Mouse (Mus musculus) midbrain, embryonic 10.5 days (tissue): ENCODE results near the gene Myo7a. TPM values are rescaled to one million over a fixed set of nuclear protein-coding genes. Genes with fewer than 3 reads are reported as not detected.
A peak's percentile ranks its signal among the peaks of the same experiment; 100 is the strongest.

Source experiments
- DNase-seq: peaks from one replicate; pipeline ENCODE4 v3.0.0-alpha.2; 2017; ENCODE audit warnings: low spot score
- H3K27ac ChIP-seq: fragments of 300-500 bp; sonication (generic); replicated peaks from 2 replicates; pipeline ENCODE4 v1.5.1; 2016; ENCODE audit warnings: mild to moderate bottlenecking
- H3K27me3 ChIP-seq: fragments of 300-500 bp; sonication (generic); 2 replicates; pipeline ENCODE4 v1.6.1; 2016; ENCODE audit warnings: low read depth, mild to moderate bottlenecking; ENCODE audit not compliant: poor library complexity, severe bottlenecking
- H3K36me3 ChIP-seq: fragments of 300-500 bp; sonication (generic); 2 replicates; pipeline ENCODE4 v1.6.1; 2016; ENCODE audit warnings: mild to moderate bottlenecking, moderate library complexity
- H3K4me1 ChIP-seq: fragments of 300-500 bp; sonication (generic); 2 replicates; pipeline ENCODE4 v1.6.1; 2016
- H3K4me3 ChIP-seq: fragments of 300-500 bp; sonication (generic); 2 replicates; pipeline ENCODE4 v1.5.1; 2016; ENCODE audit warnings: mild to moderate bottlenecking, moderate library complexity
- H3K9me3 ChIP-seq: fragments of 300-500 bp; sonication (generic); replicated peaks from 2 replicates; pipeline ENCODE4 v1.6.1; 2016; ENCODE audit warnings: mild to moderate bottlenecking
- WGBS: fragments of 180-500 bp; shearing (Covaris S2); methylation state at CpG from one replicate; pipeline ENCODE4 v1.1.7; 2016; 5-methylcytosine and 5-hydroxymethylcytosine counted together
- polyA plus RNA-seq: library from polyadenylated mRNA; unstranded; fragments of >200 nt; fragmentation: Nextera tagmentation; extraction: Ambion mirVana; gene quantifications from 2 replicates; pipeline ENCODE4 v1.2.1, GENCODE M21; 2016

The Myo7a gene
- polyA plus RNA-seq, 1 experiment from 2014 or later: 17.7 TPM

GRCm38 (mm10) chr7:98139216-98139615 lies 19.9 kb upstream of the Myo7a start:
- 18% methylated on average over 9 of the region's 9 CpGs for WGBS
- no peak for DNase-seq

GRCm38 (mm10) chr7:98137995-98138394 lies 18.7 kb upstream of the Myo7a start:
- Histone ChIP-seq H3K4me1 (peaks cover 42% of the 10 kb centered on the region), H3K9me3 (no peaks in the 10 kb centered on the region), H3K36me3 (no peaks in the 10 kb centered on the region), H3K27ac (no peak overlapping the region), H3K27me3 (no peaks in the 10 kb centered on the region), H3K4me3 (no peak overlapping the region)
- DNase-seq: no peak
- 96% methylated on average over 2 of the region's 2 CpGs for WGBS

More at GRCm38 (mm10) chr7:98139216-98139615, 19.9 kb upstream of the Myo7a start:
- Histone ChIP-seq H3K4me3 (no peak overlapping the region), H3K27me3 (no peaks in the 10 kb centered on the region), H3K9me3 (no peaks in the 10 kb centered on the region), H3K27ac (no peak overlapping the region), H3K4me1 (peaks cover 43% of the 10 kb centered on the region), H3K36me3 (no peaks in the 10 kb centered on the region)

DNA sequence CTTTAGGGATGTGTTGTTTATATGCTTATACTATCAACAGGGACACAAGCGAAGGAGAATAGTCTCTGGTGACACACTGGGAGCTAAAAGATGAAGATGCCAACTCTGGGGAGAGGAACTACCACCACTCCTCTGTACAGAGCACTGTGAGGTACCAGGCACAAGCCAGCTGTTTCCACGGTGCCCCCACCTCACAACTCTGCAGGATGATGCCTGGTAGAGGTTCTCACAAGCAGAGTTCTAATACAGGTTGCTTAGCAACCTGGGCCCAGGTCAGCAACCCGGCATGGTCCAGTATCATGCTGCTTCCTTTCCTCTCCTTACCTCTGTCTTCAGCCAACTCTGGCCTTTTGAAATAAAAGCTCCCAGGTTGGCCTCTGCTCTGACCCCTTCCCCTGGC lies 18.3 kb upstream of the Myo7a start:
- no peaks in the 10 kb centered on the region for H3K36me3 ChIP-seq
- no peak overlapping the region for H3K27ac ChIP-seq
- no peaks in the 10 kb centered on the region for H3K9me3 ChIP-seq
- H3K27me3 ChIP-seq: no peaks in the 10 kb centered on the region
- 48% methylated on average over 3 of the region's 3 CpGs for WGBS
- DNase-seq: no peak
- H3K4me3 ChIP-seq: no peak overlapping the region
- peaks cover 38% of the 10 kb centered on the region for H3K4me1 ChIP-seq

DNA sequence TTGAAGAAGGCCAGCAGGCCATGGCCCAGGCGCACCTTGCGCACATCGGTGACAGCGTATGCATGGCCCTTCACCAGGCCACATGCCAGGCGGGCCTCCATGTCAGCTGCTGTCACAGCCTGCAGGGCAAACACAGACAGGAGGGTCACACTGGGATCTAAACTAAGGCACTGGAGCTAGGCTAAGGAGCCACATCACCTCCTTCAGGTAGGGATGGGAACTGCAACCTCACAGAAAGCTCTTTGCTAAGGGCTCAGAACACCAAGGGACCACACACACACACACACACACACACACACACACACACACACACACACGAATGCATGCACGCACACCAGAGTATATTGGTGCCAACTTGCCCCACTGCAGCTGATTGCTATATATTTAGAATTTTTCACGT lies 12.4 kb upstream of the Myo7a start:
- H3K27ac ChIP-seq: no peak overlapping the region
- H3K27me3 ChIP-seq: no peaks in the 10 kb centered on the region
- no peaks in the 10 kb centered on the region for H3K36me3 ChIP-seq
- no peaks in the 10 kb centered on the region for H3K4me1 ChIP-seq
- no peak overlapping the region for H3K4me3 ChIP-seq
- WGBS: 95% methylated on average over 8 of the region's 8 CpGs
- no peaks in the 10 kb centered on the region for H3K9me3 ChIP-seq
- DNase-seq: no peak

- Histone ChIP-seq H3K4me1 (peaks cover under 1% of the 10 kb centered on the region; the same call in 1 of the 2 replicates), H3K27me3 (no peaks in the 10 kb centered on the region; the same call in 1 of the 2 replicates), H3K27ac (no peak overlapping the region), H3K36me3 (no peaks in the 10 kb centered on the region), H3K9me3 (no peaks in the 10 kb centered on the region), H3K4me3 (no peak overlapping the region)
- WGBS: 42% methylated on average over 5 of the region's 5 CpGs
- no peak for DNase-seq
These were observed 6.1 kb upstream of the Myo7a start for GRCm38 (mm10) chr7:98125473-98125872.

DNA sequence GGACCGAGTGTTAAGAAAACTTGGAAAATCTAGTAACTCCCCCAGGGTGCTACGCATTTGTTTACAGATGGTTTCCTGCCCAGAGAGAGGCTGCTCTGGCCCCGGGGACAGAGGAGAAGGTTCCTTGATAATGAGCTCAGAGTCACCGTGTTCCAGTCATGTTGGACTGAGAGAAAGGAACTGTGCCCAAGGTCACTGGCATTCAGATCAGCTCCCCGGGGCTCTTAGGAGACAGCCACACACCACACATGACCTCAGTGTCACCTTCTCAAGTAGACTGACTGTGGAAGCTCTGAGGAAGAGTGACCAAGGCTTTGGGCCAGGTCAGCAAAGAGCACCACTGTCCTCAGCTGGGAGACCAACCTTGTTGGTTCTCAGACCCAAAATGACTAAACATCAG lies 5.4 kb upstream of the Myo7a start:
- Histone ChIP-seq H3K27me3 (no peaks in the 10 kb centered on the region; the same call in 1 of the 2 replicates), H3K27ac (no peak overlapping the region), H3K4me1 (peaks cover 7% of the 10 kb centered on the region), H3K9me3 (no peaks in the 10 kb centered on the region), H3K4me3 (no peak overlapping the region), H3K36me3 (no peaks in the 10 kb centered on the region)
- no peak for DNase-seq
- 70% methylated on average over 5 of the region's 5 CpGs for WGBS

DNA sequence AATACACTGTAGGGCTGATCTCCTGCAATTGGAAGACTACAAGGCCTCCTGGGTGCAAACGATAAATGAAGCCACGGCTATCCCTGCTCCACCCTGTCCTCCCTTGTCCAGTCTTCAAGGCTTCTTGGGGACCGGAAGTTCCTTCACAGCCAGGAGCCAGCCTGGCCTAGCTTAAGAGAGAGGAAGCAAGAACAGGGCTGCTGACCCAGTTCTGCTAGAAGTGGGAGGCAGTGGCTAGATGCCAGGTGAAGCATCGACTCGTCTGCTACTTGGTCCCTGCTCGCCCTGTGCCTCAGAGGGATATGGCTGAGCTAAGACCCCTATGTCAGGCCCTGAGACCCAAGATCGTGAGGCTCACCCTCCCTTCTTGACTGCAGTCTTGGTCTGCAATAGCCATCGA lies 2.3 kb upstream of the Myo7a start:
- no peak for DNase-seq

DNA sequence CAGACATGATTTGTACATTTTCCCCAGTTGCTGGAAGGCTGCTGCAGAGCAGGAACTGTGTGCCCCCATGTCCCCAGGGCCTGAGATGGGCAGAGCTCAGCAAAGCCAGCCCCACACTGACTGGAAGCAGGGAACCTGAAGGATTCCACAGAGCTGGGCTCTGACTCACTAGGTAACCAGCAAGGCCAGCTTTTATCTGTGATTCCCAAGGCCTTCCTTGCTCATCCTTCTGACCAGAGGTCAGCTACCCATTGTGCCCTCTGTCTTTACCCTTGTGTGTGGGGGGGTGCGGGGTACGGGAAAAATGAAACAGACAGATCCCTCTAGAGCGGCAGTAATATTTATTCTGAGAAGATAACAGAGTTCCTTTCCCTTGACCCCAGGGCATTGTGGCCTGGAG lies 1.9 kb upstream of the Myo7a start:
- H3K27me3 ChIP-seq: no peaks in the 10 kb centered on the region; the same call in 1 of the 2 replicates
- no peak overlapping the region for H3K4me3 ChIP-seq
- H3K4me1 ChIP-seq: peaks cover 24% of the 10 kb centered on the region
- 88% methylated on average over 3 of the region's 3 CpGs for WGBS
- H3K36me3 ChIP-seq: no peaks in the 10 kb centered on the region
- no peaks in the 10 kb centered on the region for H3K9me3 ChIP-seq
- DNase-seq: no peak
- H3K27ac ChIP-seq: no peak overlapping the region

More for the DNA sequence above, 2.3 kb upstream of the Myo7a start:
- Histone ChIP-seq H3K27me3 (no peaks in the 10 kb centered on the region; the same call in 1 of the 2 replicates), H3K9me3 (no peaks in the 10 kb centered on the region), H3K27ac (no peak overlapping the region), H3K36me3 (no peaks in the 10 kb centered on the region), H3K4me3 (no peak overlapping the region), H3K4me1 (peaks cover 22% of the 10 kb centered on the region)
- WGBS: 86% methylated on average over 8 of the region's 8 CpGs

GRCm38 (mm10) chr7:98120325-98120724 lies 1.0 kb upstream of the Myo7a start:
- Histone ChIP-seq H3K4me3 (peak overlapping the region; percentile 33), H3K27me3 (no peaks in the 10 kb centered on the region; the same call in 1 of the 2 replicates), H3K27ac (no peak overlapping the region), H3K9me3 (no peaks in the 10 kb centered on the region), H3K4me1 (peaks cover 25% of the 10 kb centered on the region), H3K36me3 (no peaks in the 10 kb centered on the region)
- DNase-seq: peak; percentile 72
- WGBS: 10% methylated on average over 7 of the region's 7 CpGs

DNA sequence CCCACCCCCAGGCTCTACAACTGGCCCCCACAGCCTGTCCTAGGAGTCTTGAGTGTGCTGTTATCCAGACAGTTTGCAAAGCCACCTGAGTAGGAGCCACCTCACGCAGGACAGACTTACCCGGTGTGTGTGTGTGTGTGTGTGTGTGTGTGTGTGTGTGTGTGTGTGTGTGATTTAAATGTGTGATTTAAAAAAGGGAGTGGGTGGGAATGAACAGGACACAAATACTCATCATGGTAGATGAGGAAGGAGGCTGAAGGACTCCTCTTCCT lies 573 bp upstream of the Myo7a start:
- no peaks in the 10 kb centered on the region for H3K9me3 ChIP-seq
- DNase-seq: no peak
- no peaks in the 10 kb centered on the region; the same call in 1 of the 2 replicates for H3K27me3 ChIP-seq
- H3K27ac ChIP-seq: no peak overlapping the region
- H3K4me3 ChIP-seq: no peak overlapping the region
- H3K36me3 ChIP-seq: no peaks in the 10 kb centered on the region
- H3K4me1 ChIP-seq: peaks cover 25% of the 10 kb centered on the region
- WGBS: 86% methylated on average over 2 of the region's 2 CpGs

- no peak overlapping the region for H3K4me3 ChIP-seq
- peaks cover 13% of the 10 kb centered on the region for H3K27me3 ChIP-seq
- peaks cover 25% of the 10 kb centered on the region for H3K4me1 ChIP-seq
- 83% methylated on average over 11 of the region's 11 CpGs for WGBS
- no peaks in the 10 kb centered on the region for H3K9me3 ChIP-seq
- H3K36me3 ChIP-seq: no peaks in the 10 kb centered on the region
- no peak overlapping the region for H3K27ac ChIP-seq
- no peak for DNase-seq
These were observed 2.2 kb downstream of the Myo7a start for GRCm38 (mm10) chr7:98117012-98117660.

DNA sequence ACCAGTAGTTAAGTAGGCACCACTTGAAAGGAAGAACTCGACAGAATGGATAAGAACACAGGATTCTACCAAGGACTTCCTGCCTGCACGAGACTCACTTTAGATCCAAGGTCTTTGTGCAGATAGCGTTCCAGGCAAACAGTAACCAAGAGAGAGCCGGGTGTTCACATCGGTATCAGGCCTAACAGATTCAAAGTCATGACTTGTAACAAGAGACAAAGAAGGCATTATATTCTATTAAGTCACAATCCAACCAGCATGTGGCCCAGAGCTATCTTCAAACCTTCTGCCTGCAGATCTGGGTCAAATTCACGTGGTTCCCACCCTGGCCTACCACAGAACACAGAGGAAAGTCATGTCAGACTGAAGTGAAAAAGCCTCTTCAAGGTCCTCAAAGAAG lies 4.7 kb downstream of the Myo7a start:
- Histone ChIP-seq H3K36me3 (no peaks in the 10 kb centered on the region), H3K4me1 (peaks cover 29% of the 10 kb centered on the region), H3K27me3 (peaks cover 38% of the 10 kb centered on the region), H3K4me3 (no peak overlapping the region), H3K9me3 (no peaks in the 10 kb centered on the region), H3K27ac (no peak overlapping the region)
- WGBS: 76% methylated on average over 6 of the region's 6 CpGs
- DNase-seq: no peak

DNA sequence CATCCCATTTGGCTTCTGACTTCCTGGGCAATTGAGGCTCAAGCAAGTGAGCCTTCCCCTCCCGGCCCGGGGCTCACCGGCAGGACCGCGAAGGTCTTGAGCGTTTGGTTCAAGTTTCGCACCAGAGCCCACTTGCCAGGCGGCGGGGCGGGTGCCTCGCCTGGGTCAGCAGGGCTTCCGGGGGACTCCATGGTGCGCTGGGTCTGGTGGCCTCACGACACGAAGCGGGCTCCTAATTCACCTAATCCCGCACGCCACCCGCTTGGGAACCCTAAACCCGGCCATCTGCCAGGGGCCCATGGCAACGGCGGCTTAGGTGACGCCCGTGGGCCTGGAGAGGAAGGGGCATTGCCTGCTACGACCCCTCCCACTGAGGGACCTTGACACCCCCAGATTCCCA lies 8.1 kb downstream of the Myo7a start:
- peak; percentile 40 for DNase-seq
- H3K9me3 ChIP-seq: no peaks in the 10 kb centered on the region
- WGBS: 4% methylated on average over 25 of the region's 25 CpGs

GRCm38 (mm10) chr7:98109771-98110170 lies 9.6 kb downstream of the Myo7a start:
- Histone ChIP-seq H3K27me3 (peaks cover 44% of the 10 kb centered on the region), H3K9me3 (no peaks in the 10 kb centered on the region), H3K27ac (no peak overlapping the region), H3K36me3 (no peaks in the 10 kb centered on the region), H3K4me3 (no peak overlapping the region), H3K4me1 (peaks cover 15% of the 10 kb centered on the region)
- WGBS: 81% methylated on average over 4 of the region's 4 CpGs
- DNase-seq: no peak

More for the DNA sequence above, 8.1 kb downstream of the Myo7a start:
- peak overlapping the region; percentile 19; the same call in 1 of the 2 replicates for H3K27ac ChIP-seq
- H3K36me3 ChIP-seq: no peaks in the 10 kb centered on the region
- peaks cover 44% of the 10 kb centered on the region for H3K27me3 ChIP-seq
- peak overlapping the region; percentile 46 for H3K4me3 ChIP-seq
- H3K4me1 ChIP-seq: peaks cover 12% of the 10 kb centered on the region
